Mouse (Mus musculus) heart, embryonic 15.5 days (tissue): ENCODE measurements at regions not wholly inside any gene's neighbourhood (a gene's known extent, or its start where the extent isn't known, plus 50 kb on each side); places are given as distances from the start of the nearest gene placed in this dataset.

ENCODE experiments used
- ATAC-seq: fragments of 200-750 bp; cut with Nextera tagmentation; replicated peaks from 2 replicates; pipeline ENCODE4 v1.8.0; 2017; ENCODE audit warnings: low read depth, moderate TSS enrichment; ENCODE audit not compliant: insufficient number of reproducible peaks, insufficient read depth, low FRiP score
- H3K27ac ChIP-seq: fragments of 300-500 bp; sonication (generic); 2 replicates; pipeline ENCODE4 v1.5.1; 2015; ENCODE audit warnings: mild to moderate bottlenecking, inconsistent platforms
- H3K27me3 ChIP-seq: fragments of 300-500 bp; sonication (generic); 2 replicates; pipeline ENCODE4 v1.6.1; 2015; ENCODE audit warnings: inconsistent platforms
- H3K36me3 ChIP-seq: fragments of 300-500 bp; sonication (generic); 2 replicates; pipeline ENCODE4 v1.6.1; 2015; ENCODE audit warnings: mild to moderate bottlenecking, inconsistent platforms
- H3K4me1 ChIP-seq: fragments of 300-500 bp; sonication (generic); replicated peaks from 2 replicates; pipeline ENCODE4 v1.6.1; 2015; ENCODE audit warnings: inconsistent platforms
- H3K4me2 ChIP-seq: fragments of 300-500 bp; sonication (generic); 2 replicates; pipeline ENCODE4 v1.6.1; 2015; ENCODE audit warnings: inconsistent platforms, mild to moderate bottlenecking, moderate library complexity
- H3K4me3 ChIP-seq: fragments of 300-500 bp; sonication (generic); 2 replicates; pipeline ENCODE4 v1.5.1; 2015; ENCODE audit warnings: mild to moderate bottlenecking, inconsistent platforms
- H3K9ac ChIP-seq: fragments of 300-500 bp; sonication (generic); 2 replicates; pipeline ENCODE4 v1.6.1; 2015; ENCODE audit warnings: mild to moderate bottlenecking, inconsistent platforms
- H3K9me3 ChIP-seq: fragments of 300-500 bp; sonication (generic); replicated peaks from 2 replicates; pipeline ENCODE4 v1.6.1; 2016; ENCODE audit warnings: inconsistent platforms
- WGBS: fragments of 180-500 bp; shearing (Covaris S2); methylation state at CpG from one replicate; pipeline ENCODE4 v1.1.7; 2015; ENCODE audit warnings: mixed read lengths; 5-methylcytosine and 5-hydroxymethylcytosine counted together

DNA sequence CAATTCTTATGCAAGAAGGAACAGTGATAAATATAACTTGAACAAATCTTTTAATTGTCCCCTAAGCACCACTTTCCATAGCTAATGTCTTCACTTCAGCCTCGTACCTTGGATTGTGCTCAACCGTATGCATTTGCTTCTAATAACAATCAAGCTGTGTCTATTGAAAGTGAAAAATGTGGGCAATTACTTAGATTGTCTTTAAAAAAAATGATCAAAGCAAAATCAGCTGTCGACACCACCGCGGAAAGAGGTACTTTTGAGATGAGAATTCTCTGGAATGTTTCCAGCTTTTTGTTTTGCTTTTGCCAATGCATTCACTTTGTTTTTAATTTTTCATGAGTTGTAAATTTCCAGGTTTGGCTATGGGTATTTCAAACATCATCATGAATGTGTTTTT lies 54.1 kb upstream of the Samsn1 start:
- WGBS, result 71% methylated on average over 5 of the region's 5 CpGs
- ATAC-seq, result no peak
- no peak overlapping the region for H3K4me2 ChIP-seq

More for the DNA sequence above, 54.1 kb upstream of the Samsn1 start:
- Histone ChIP-seq H3K27me3 (no peaks in the 10 kb centered on the region), H3K4me1 (no peaks in the 10 kb centered on the region), H3K9ac (no peak overlapping the region), H3K36me3 (no peaks in the 10 kb centered on the region), H3K9me3 (no peaks in the 10 kb centered on the region), H3K4me3 (no peak overlapping the region), H3K27ac (no peak overlapping the region)
